Mouse (Mus musculus) CD4-positive, CD25-positive, alpha-beta regulatory T cell, adult 4 months (primary cell): Measurements from ENCODE around the gene Dhrs7b. TPM values are rescaled to one million over a fixed set of nuclear protein-coding genes. Genes with fewer than 3 reads are reported as not detected.
"Not testable (repeated sequence)": the region's sequence is repeated elsewhere in the genome, so short reads cannot be mapped to it uniquely, and the experiment has no call there.

Source experiments
- ATAC-seq: one replicate; pipeline ENCODE4 v1.8.0; 2017
- polyA plus RNA-seq, 2 experiments: library from polyadenylated mRNA; unstranded; fragments of 100-300 nt; shearing (Covaris generic); gene quantifications; one replicate each; pipeline ENCODE4 v1.2.1; 2017

The Dhrs7b gene
- polyA plus RNA-seq, 2 experiments from 2014 or later, result 22.4 to 24.8 TPM

DNA sequence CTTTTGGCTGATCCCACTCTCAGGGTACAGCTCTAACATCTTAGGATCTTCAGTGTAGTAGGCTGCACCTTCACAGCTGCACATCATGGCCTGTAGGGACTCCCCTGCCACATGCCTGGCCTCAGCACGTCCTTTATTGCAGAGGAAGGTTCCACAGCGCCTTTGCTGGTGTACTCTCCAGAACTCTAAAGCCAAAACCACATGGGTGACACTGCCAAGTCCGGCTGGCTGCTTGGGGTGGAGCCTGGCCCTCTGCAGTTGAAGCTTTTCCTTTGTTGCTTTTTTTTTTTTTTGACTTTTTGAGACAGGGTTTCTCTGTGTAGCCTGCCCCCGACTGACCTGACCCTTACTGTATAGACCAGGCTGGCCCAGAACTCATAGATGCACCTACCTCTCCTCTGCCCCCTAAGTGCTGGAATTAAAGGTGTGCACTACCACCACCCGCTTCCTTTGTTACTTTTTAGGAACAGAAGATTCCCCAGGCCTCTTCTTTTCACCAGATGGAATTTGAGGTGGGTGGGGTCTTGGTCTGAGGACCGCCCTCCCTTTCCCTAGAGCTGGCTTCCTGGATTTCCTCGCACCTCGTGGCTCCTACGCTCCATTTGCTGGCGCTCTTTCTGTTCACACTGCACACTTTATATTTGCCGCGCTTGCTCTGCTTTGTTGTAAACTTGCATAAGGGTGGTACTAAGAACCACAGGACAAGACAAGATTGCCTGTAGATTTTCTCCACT is 11.2 kb downstream of the Dhrs7b start:
- ATAC-seq, result no peak

DNA sequence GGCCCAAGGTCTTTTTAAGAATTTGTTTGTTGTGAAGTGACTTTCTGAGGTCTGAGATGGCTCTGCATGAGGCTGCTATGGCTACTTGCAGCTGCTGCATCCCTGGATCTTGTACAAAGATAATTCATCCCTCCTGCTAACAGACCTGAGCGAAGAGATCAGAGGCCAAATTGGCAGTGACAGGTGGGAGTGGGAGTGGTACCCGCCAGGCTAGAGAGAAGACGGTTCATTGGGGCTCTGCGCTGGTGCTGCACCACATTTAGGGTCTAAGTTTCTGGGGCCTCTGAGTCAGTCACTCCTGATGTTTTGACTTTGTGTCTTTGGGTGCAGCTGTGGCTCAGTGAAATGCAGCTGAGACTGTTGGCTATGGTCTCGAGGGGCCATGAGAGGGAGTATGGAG is 13.0 kb downstream of the Dhrs7b start:
- ATAC-seq, result no peak

DNA sequence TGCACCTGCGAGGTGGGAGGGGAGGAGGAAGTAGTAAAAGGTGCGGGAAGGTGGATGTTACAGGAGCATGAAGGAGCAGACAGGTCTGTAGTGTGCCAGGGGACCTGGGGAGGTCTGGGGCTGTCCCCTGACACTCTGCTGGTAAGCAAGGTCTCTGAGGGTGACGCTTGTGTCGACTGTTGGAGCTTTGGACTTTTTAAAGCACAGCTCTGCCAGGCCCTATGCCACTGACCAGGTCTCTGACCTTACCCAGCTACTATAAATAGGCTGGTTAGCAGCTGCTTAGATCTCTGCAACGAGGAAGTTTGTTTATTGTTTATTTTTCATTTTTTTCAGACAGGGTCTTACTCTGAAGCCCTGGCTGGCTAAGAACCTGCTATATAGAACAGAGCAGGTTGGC is 15.0 kb downstream of the Dhrs7b start:
- no peak for ATAC-seq

DNA sequence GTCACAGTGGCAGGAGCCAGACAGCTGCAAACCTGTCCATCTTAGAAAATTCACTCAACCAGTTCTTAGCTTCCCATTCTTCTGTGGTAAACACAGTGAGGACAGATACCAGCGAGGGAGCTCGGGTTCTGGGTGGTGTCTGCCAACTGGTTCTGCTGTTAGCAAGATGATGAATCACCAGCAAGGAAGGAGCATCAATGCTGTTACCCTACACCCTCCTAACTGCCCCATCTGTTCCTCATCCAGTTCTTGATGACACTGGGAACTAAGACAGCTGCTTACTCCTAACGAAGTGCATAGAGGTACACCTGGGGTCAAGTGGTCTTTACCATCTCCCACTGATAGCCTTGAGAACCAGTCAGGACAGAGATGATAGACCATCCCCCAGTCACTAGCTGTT is 26.2 kb downstream of the Dhrs7b start:
- ATAC-seq, result no peak

DNA sequence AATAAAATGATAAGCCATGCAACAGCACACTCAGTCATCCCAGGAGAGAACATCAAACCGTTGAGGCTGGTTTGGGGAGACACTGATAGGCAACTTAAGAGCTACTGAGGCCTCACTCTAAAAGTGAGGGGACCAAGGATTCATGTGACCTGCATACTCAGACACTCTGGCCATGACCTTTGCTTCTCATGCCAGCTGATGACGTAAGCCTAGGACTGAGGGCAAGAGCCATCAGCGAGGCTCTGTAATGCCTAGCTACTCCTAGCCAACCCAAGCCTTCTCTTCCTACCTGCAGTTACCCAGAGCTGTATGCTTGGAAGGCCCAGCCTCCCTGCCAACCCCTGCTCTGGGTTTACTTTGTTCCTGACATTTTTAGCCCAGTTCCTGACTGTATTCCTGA is 31.6 kb downstream of the Dhrs7b start:
- no peak for ATAC-seq

DNA sequence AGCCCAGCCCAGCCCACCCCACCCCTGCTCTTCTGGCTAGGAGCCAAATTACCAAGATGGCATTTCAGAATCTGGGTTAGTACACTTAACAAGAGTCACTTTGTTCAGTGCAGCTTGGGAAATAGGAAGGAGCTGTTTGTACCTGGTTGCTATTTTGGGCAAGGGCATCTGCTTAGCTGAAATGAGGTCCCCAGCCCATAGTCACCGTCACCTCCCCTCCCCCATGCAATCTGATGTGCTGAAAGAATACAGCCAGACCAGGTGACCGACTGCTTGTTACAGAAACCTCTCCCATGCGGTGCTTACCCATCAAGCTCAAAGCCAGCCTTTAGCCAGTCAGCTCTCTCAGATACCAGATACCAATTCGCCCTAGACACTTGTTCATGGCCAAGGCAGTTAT is 32.8 kb downstream of the Dhrs7b start:
- ATAC-seq, result no peak

DNA sequence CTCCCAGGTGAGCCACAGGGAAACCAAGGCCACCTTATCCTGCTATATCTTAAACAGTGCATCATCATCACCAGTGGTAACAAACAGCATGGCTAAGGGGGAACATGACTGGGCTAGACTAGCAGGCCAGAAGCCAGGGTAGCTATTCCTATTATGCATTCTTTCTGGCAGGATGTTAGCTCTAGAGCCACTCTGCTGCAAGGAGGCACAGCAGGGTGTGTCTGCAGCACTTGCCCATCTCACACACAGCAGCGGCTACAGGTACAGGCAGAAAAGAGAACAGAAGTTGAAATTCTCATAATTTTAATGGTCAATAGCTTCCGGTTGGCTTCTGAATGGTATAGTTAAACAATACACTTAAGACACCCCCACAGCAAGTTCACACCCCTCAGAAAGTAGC is 33.7 kb downstream of the Dhrs7b start:
- ATAC-seq, result no peak

DNA sequence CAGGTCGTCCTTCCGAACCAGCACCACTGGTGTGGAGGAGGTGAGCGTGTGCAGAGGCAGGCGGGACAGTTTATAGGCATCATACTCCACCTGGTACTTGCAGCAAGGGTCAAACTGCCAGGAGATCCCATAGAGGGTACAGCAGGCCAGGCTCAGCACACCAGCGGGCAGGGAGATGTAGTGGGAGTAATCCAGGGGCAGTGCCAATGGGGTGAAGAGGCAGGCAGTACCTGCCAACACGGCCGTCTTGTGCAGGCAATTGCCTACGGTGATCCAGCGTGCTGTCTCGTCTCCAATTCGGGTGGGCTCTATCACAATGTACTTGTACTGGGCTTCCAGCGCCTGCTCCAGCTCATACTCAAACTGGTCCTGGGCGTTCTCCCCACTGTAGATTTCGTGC is 34.5 kb downstream of the Dhrs7b start:
- ATAC-seq, result no peak

DNA sequence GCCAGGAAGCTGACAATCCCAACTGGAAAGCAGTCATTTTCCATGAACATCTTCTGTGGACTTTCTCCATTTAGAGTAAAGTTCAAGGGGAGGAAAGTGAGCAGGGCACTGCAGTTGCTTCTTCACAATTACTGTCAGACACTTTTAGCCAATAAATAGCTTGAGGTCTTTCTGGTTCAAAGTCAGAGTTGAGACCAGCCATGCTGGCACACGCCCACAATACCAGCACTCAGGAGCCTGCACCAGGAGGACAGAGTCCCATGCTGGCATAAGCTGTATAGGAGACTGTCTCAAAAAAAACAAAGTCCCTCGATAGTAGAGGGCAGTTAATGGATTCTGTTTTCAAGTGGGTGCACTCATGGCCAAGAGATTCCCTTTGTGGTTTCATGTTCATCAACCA is 35.6 kb downstream of the Dhrs7b start:
- ATAC-seq, result no peak

DNA sequence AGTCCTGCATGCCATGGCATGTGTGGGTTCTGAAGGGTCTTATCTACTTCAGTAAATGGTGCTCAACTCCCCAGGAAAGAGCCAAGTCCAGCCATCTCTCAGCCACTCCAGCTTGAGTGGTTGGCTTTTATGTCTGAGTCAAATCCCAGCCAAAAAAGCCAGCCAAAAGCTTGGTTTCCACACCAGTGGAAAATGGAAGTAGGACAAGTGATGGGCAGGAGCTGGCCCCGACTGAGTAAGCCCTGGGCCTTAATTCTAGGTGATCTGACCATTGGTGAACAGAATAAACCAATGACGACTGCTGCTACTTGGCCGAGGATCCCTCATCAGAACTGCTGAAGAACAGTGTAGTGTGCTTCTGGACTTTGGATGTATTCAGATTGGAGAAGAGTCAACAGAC is 37.0 kb downstream of the Dhrs7b start:
- no peak for ATAC-seq

DNA sequence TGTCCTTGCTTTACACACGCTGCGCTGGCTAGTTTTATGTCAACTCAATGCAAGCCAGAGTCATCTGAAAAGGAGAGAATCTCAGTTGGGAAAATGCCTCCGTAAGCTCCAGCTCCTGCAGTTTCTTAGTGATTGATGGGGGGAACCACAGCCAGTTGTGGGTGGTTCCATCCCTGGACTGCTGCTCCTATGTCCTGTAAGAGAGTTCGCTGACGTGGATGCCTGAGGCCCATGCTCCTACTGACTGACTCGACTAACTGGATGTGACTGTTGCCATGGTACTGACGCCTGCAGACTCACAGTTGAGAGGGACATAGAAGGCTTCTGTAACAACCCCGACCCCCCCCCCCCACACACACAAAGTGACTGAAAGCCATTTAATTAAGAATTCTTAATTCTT is 37.5 kb downstream of the Dhrs7b start:
- no peak for ATAC-seq

DNA sequence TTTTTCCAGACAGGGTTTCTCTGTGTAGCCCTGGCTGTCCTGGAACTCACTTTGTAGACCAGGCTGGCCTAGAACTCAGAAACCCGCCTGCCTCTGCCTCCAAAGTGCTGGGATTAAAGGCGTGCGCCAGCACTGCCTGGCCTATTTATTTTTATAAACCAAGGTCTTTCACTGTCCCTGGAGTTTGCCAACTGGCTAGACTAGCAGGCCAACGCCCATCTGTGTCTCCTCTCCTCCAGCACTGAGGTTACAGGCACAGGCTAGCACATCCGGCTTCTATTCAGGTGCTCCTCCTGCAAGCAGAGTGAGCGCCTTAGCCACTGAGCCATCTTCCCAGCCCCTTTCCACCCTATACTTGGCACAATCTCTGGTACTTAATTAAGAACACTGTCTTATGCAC is 39.0 kb downstream of the Dhrs7b start:
- ATAC-seq, result not testable (repeated sequence)

DNA sequence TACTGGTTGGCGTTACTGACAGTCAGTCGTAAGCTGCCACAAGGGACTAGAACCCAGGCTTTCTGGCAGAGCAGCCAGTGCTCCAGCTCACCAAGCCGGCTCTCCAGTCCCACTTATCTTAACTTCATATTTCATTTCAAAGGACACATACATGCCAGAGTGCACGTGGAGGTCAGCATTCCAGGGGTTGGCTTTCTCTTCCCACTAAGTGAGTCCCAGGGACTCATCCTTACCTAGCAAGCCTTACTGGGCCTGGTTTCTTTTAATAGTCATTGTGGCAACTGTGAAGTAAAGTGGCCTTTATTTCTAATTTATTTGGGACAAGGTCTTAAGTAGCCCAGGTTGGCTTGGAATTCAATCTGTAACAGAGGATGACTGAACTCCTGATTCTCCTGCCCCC is 41.0 kb downstream of the Dhrs7b start:
- no peak for ATAC-seq

DNA sequence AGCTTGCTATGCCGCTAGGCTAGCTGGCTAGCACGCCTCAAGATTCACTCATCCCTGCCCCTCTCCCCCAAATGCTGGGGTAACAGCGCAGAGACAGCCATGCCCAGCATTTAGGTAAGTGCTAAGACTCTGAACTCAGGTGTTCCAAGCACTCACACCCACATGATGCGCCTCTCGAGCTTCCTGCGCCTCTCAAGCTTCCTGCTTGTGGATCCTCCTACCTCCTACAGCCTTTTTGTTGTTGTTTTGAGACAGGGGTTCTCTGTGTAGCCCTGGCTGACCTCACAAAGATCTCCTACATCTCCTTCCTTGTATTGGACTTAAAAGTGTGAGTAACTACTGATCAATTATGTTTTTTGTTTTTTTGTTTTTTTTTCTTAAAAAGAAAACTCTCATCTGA is 42.7 kb downstream of the Dhrs7b start:
- ATAC-seq, result peak; percentile 68

DNA sequence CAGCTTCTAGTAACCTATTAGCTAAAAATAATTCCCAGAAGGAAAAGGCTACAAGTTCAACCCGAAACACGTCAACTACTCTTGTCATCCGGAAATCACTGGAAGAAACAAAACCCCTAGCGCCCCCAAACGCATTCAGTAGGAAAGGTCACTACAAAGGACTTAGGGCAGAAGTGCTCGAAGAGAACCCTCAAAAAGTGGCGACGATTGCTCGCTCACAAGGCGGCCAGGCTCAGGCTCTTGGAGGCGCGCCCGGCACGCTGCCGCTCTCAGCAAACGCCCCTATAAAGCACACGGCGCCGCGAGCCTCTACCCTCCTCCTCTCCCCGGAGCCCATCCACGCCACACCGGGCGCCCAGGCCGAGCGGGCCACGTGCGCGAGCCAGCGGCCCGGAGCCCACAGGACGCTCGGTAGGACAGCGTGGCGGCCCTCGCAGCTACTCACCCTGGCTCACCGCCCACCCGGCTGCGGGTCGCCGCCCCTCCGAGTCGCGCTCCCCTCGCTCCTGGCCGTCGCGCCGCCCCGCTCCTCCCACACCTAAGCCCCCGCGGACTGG is 47.7 kb downstream of the Dhrs7b start:
- peak; percentile 22 for ATAC-seq

DNA sequence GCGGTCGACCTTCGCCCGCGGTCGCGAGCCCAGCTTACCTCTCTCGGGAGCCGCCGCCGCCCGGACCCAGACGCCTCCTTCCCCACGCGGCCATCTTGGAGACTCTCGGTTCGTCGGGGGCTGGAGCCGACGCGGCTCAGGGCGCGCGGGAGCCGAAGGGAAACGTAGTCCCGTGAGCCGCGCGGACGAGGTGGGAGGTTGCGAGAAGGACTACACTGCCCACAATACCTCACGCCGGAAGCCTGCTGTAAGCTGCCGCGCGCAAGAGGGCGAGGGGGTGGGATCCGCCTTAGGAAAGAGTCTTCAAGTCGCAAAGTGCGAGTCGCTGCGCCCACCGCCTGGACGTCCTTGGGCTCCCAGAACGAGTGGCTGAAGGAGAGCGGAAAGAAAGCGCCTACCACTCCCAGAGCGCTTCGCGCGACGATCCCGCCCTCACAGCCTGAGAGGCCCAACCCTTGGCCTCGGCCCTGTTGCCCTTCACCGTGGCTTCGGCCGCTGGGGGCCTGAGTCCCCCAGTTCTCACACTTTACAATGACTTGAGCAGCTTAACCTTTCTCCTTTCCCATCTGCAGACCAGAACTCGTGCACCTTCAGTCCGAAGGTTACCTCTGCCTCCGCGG is 48.4 kb downstream of the Dhrs7b start, which contains the start of gene Tmem11:
TSS of gene Tmem11 (minus strand) at position 598 of the 620 bp plus-strand sequence.
- ATAC-seq, result peak; percentile 96

DNA sequence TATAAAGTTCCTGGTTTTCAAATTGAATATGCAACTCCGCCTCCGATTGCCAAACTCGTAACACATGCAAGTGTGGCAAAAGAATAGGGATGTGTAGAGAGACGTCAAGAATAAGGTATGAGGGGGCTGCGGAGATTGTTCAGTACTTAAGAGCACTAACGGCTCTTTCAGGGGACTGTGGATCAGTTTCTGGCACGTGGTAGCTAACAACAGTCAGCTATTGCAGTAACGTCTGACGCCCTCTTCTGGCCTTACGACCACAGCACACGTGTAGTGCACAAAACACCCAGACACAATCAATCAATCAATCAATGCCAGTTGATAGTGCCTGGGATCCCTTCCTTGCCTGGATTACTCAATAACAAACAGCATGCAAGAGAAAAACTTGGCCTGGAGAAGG is 49.0 kb downstream of the Dhrs7b start:
- ATAC-seq, result peak; percentile 44

DNA sequence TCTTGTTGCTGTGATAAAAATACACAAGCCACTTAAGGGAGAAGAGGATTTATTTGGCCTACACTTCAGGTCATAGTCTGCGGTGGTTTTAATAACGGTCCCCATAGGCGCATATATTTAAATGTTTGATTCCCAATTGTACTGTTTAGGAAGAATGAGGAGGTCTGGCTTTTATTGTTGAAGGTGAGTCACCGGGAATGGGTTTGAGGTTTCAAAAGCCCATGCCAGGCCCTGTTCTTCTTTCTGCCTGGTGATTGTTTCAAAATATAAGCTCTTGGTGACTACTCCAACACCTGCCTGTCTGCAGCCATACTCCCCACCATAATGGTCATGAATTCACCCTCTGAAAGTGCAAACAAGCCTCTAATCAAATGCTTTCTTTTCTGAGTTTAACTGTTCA is 50.1 kb downstream of the Dhrs7b start:
- no peak for ATAC-seq

DNA sequence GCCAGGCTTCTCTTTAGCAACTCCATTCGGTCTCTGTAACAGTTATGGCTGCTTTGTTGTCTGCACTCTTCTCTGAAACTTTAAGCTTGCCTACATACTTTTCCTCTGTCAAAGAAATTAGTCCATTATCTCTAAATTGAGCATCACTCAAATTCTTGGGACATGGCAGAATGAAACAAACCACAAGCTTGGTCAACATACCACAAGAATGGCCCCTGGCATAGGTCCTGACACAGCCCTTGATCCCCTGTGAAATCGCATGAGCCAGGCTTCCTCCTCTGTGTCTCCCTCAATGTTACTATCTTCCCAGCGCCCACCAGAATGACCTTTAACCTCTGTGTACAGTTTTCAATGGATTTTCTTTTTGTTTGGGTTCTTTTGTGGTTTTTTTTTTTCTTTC is 52.0 kb downstream of the Dhrs7b start:
- no peak for ATAC-seq

DNA sequence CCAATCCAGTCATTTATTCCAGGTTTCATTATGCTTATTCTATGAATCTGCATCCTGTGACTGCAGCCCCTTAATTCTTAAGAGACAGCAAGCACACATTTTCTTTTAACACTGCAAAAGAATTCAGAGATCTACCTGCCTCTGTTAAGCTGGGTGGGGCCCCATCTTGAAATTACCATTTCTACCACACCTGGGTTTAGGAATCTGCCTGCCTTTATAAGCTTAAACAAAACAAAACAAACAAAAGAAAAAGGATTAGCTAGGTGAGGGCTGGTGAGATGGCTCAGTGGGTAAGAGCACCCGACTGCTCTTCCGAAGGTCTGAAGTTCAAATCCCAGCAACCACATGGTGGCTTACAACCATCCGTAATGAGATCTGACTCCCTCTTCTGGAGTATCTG is 56.6 kb downstream of the Dhrs7b start:
- ATAC-seq, result not testable (repeated sequence)

DNA sequence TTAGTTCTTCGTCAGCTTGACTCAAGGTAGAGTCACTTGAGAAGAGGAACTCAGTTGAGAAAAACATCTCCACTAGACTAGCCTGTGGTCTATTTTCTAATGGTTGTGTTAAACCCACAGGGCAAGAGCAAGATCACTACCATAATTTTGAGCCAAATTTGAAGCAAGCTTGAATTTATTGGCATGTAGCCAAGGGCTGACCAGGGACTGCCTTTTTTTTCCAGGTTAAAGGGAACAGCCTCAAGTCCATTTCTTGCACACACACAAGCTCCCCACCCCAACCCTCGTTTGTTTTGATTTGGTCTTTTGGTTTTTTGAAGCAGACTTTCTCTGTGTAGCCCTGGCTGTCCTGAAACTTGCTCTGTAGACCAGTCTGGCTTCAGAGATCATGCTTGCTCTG is 59.4 kb downstream of the Dhrs7b start:
- ATAC-seq, result no peak

DNA sequence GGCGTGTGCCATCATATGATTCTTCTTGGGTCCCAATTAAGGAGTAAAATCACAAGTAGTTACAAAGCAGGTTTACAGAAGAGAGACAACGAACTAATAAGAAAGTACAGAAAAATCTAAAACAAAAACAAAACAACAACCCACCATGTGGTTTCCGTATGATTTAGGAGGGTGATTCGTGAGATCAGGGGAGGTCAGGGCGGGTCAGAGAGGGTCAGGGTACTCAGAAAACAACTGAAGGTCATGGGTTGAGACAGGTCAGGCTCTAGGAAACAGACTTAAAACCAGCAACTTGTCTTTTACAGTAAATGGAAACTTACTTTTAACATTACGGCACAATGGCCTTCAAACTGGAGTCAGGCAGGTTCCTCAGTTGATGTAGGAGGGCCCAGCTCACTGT is 59.9 kb downstream of the Dhrs7b start:
- no peak for ATAC-seq

DNA sequence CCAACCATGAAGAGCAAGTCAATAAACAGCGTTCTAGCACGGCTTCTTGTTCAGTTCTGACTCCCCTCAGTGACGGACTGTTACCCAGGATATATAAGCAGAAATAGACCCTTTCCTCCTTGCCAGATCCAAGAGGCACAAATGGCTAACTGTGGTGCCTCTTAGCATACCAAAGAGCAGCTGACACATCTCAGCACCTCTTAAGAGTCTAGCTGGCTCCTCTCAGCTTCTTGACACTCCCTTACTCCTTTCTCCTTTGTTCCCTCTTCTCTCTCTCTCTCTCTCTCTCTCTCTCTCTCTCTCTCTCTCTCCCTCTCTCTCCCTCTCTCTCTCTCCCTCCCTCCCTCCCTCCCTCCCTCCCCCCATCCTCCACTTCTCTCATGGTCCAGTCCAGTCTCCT is 60.3 kb downstream of the Dhrs7b start:
- no peak for ATAC-seq

DNA sequence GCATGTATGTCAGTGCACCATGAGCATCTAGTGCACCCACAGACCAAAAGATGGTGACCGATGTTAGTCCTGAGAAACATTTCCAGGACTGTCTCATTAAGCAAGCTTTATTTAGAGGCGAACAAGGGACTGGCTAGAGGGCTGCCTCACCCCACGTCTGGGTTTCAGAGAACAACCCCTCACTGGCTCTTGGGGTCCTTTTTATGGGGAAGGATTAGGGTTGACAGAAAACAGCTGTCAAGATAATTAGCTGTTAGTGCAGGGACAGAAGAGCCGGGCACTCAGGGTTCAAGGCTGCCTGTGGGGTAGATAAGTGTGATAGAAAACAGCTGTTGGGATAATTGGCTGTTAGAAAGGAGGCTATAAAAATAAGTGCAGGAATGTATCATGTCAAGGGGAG is 65.5 kb downstream of the Dhrs7b start:
- ATAC-seq, result no peak
